Mouse (Mus musculus): Measurements from ENCODE around the gene Pbp2.

The Pbp2 gene

DNA sequence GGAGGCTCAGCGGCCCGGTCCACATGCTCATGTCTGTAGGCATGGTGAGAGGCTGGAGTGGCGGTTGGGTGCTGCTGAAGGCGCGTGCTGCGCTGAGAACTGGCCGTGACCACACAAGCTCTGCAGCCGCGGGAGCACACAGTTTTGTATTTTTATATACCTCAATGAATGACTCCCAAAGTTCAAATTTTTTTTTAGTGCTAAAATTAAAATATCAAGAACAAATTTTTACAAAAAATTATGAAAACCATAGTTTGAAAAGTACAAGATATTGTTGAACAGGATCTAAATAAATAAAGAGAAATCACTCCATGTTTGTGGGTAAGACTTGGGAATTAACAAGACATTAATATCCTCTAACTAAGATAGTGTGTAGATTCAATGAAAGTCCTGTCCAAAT, at the start of gene Pbp2:
Gene Pbp2 (minus strand): TSS at position 101 of the 400 bp plus-strand sequence.
- DNase-seq (ENCODE audit: low spot score in 2 of 2) = no peak

DNA sequence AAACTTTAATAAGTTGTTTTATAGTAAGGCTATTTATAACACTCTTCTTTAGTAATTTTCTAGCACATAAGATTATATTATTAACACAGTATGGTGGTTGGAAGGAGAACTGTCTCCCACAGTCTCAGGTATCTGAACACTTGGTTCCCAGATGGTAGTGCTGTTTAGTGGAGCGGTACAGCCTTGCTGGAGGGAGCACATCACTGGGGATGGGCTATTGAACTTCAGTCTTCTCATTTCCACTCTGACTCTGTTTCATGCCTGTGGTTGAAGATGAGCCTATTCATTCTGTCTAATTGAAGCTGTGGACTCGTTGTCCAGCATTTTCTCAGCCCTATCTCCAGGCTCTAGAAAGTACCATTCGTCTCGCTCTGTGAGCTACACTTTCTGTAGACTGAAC, 44.7 kb upstream of the Pbp2 start:
- DNase-seq (ENCODE audit: low spot score in 2 of 2) = no peak

DNA sequence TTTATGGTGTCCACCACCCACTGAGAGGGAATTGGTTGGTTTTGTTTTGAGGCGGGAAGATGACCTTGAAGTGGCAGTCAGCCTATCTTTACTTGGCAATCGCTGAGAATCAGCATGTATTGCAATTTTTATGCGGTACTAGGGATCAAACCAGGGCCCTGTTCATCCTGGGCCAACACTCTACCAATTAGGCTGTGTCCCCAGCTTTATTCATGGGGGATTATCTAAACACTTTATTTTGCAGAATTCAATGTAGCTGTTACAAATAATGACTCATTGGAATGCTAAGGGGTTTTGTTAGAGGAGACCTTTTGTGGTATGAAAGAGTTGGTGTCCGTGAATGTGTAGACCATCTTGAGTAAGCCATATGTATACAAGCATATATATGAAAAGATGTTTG, 42.3 kb upstream of the Pbp2 start:
- DNase-seq (ENCODE audit: low spot score in 2 of 2) = no peak

DNA sequence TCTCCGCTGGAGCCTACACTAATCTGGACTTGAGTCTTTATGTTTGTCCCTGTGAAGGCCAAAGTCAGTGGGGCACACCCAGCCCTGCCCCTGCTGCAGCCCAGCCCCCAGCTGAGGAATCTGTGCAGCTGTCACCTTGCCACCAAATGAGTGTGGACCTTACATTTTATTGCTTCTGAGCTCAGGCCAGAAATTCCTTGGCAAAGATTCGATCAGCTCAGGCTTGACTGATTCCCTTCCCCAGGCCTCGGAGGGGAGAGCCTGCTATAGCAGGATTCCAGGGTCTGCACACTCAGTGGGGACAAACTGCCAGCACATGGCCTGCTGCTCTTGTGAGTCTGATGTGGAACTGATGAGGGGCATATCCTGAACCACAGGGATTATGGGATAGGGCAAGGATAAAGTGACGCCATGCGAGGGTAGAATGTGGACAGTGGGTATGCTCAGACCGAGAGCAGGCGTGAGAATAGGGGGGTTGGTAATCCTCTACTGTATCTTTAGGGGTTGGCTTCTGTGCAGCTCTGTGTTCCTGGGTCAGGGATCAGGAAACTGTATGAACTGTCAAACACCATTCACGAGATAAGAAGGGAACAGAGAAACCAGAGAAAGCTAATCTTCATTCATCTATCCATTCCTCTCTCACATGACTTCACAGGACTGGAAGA, 41.6 kb upstream of the Pbp2 start:
- no peak for DNase-seq (ENCODE audit: low spot score in 2 of 2)

DNA sequence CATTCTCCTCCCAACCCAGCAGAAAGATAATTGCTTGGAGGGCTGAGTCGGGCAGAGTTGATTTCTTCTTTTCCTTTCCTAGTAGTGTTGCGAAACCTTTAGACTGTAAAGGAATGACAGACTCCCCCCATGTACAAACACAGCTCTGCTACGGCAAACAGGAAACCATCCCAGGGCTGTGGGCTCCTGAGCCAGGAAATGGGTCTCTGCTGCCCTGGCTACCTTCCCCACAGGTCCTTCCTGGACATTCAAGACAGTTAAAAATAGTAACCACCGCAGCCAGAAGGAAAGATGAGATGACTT, 30.8 kb upstream of the Pbp2 start:
- DNase-seq (ENCODE audit: low spot score in 2 of 2) = no peak

DNA sequence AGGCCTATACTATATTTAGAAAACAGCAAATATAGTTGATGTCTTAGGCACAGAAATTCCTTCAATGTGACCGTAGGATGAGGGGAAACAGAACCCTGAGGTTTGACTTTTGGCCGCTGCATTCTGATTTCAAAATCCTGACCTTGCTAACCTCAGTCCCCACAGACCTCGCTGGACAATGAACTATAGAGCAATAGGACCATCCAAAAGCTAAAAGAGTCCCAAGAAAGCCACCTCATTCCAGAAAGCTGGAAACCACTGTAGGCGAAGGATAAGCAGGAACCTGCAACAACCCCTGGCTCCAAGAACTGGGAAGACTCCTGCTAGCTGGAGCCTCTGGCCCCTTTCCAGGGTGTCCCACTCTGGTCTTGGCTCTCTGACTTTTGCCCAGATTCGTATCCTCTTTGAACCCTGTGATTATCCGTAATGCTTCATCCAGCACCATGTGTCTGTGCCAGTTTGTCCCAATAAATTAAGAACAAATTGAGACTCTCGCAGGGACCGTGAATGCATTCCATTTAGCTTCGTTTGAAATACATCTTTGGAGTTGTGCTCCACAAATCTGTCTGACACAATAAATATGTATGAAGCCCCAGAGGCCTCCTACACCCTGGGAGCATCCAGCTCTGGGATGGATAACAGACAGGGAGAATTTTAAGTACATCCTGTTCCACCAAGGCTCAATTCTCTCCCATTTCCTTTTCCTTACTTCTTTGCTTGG, 30.3 kb upstream of the Pbp2 start:
- no peak for DNase-seq (ENCODE audit: low spot score in 2 of 2)

DNA sequence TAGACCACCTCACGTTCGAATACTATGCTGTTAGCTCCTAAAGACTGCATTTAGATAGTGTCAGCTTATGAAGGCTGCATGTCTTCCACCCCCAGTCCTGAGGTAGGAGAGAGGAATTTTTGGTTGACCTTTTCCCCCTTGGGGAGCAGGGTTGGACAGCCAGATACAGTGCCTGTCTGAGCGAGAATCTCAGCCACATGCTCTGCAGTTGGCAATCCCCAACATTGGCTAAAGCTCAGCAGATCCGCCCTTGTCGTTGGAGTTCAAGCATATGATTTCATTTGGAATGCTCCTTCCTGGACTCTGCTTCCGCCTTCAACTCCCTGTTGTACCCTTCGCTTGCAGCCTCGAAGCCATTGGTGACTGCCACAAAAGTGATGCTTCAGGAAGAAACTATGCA, 26.2 kb upstream of the Pbp2 start:
- DNase-seq (ENCODE audit: low spot score in 2 of 2) = no peak

DNA sequence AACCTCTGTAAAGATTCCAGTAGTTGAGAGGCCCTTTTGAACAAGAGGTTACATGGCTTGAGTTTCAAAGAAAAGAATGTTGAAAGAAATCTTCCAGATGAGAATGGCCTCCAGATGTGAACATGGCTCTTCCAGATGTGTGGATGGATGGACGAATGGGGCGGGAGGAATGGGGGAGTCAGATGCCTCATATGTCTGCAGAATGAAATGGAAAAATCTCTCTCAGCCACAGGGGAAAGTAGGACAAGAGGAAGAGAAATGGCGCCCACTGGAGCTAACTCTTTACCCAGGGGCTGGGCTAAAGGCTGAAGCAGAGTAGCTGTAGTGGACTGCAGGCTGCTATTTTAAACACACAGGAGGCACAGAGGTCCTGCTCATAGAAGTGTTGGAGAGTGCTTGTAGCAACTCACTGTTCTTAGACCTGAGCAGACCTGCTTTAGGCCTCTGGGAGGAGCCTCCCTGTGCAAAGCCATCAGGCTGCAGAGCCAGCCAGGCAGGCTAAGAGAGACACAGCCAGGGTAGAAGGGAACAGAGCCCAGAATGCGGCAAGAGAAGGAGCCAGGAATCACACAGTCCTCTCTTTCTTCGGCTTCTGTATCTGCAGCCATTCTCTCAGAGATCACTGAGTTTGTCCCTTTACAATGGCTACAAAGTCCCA, 23.9 kb upstream of the Pbp2 start:
- no peak for DNase-seq (ENCODE audit: low spot score in 2 of 2)

DNA sequence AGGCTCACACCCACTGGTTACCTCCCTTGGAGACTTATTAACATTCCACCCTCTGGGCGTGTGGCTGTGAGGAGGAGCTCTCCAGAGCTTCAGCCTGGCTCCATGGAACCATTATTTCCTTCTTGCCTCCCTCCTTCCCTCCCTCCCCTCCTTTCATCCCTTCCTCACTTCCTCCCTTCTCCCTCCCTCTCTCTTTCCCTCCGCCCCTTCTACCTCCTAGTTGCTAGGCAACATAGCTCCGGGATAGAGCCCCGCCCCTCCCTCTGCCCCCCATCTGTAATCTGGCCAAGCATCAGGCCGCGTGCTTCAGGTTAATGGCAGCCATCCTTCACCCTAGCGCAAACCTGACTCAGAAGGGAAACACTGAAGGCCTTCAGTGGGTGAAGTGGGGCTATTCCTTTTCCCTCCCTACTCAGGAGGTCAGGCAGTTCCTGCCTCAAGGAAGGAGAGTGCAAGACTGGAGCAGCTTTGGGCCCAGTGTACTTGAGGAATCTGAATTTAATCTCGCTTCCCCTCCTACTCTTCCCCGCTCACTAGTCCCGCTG, 22.6 kb upstream of the Pbp2 start:
- DNase-seq (ENCODE audit: low spot score in 2 of 2) = no peak

DNA sequence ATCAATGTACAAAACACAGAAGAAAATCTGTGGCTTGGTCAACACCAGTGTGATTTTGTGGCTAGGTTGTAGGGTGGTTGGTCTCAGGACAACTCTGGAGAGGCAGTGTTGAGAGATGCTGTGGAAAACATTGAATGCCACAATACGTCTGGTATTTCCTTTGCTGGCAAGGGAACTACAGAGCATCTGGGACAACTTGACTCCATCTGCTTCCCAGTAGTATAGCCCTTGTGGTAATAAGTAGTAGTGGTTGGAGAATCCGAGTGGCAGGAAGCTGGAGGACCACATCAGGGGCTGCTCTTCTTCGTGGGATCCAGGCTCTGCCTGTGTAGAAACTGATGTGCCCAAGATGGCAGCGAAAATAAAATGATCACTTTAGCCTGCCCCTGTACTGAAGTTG, 21.7 kb upstream of the Pbp2 start:
- DNase-seq (ENCODE audit: low spot score in 2 of 2) = no peak

DNA sequence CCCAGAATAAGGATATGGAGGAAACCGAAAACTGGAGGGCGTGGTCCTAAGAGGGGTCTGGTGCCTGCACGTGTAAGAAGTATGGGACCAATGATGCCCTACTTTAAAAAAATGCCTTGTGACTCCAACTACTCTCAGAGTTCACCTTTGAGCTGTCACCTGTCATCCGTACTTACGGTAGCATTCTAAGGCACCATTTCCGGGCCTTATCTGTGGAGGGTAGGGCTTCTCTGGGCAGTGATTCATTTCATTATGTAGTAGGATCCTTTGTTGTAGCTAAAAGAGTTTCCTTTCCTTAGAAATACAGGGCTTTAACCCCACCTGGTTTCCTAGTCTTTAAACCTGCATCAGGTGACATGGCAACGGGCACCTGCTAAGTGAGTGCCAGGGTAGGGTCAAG, 16.6 kb upstream of the Pbp2 start:
- no peak for DNase-seq (ENCODE audit: low spot score in 2 of 2)

DNA sequence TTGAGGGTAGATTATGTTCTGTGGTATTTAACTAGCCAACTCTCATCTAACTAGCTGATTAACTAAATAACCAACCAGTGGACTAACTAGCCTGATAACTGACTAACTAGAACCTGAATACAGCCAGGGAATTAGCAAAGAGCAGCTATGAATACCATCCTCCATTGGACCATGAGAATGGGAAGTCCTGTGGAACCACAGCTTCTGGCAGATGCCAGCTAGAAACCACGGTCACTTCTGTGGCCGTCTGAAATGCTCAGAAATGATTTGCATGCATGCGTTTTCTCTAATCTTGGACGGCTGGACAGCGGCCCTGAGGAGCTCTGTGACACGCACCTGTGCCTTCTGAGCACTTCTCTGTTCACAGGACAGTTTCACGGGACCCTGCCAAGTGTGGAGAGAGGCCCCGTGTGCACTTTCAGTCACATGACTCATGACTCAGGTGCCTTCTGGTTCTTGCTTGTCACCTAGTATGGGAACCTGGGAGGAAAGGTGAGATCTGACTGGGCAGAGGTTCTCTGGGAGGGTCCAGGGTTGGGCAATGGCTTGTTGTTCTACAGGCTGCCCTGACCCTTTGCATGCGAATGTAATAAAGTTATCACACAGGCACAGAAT, 14.6 kb upstream of the Pbp2 start:
- DNase-seq (ENCODE audit: low spot score in 2 of 2) = no peak

DNA sequence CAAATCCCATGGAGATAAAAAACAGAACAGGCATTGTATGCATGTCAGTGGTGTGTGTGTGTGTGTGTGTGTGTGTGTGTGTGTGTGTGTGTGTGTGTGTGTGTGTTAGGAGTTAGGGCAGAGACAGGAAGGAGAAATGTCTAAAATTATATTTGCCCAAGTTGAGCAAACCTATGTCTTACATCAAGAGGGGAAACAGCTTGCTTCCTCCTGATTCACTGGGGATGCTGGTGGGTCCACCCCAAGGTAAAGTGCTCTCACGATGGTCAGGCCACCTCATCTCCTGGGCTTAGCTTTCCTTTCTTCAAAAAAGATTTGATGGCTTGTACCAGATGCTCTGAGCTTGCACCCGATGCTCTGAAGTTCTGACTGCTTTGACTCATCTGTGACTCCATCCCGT, 13.9 kb upstream of the Pbp2 start:
- no peak for DNase-seq (ENCODE audit: low spot score in 2 of 2)

DNA sequence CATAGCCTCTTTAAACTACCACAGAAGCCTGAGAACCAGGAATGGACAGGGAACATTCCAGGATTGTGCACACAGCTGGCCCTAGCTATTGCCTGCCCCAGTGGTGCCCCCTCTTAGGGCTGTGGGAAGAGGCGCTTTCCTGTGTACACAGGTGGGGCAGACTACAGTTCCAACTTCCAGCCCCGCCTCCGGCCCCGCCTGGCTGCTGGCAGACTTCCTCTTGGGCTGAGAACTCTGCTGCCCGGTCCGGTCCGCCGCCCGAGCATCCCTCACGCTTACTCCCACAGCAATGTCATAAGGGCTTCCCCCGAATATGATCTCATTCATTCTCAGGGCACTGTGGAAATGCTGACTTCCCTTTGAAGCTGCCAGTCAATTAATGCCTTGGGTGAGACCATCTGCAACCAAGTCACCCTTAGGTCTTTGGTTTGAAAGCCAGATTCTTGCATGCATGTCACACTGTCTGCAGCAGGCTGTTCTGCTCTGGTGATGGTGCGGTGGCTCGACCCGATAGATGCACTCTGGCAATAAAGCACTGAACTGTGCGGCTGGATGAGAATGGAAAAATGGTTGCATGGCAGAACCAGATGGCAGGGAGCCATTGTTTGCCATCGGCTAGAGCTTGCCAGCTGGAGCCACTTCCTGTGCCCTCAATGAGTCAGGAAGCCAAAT, 13.2 kb upstream of the Pbp2 start:
- DNase-seq (ENCODE audit: low spot score in 2 of 2) = no peak

DNA sequence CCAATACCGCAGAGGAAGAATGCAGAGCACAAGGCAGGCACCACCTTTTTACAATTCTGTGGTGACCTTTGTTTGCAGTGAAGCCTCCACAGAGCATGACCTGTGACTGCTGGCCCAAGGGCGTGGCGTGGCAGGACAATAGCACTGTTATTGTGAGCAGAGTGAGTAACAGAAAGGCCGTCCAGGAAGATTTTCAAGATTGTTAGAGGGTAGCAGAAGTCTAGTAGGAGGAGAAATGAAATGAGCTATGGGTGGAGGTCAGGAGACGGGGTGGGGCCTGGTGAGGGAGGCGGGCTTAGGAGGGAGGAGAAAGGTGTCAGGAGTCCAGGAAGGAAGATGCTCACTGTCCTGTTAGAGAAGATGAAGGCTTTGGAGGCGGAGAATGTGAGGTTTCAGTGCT, 12.5 kb upstream of the Pbp2 start:
- no peak for DNase-seq (ENCODE audit: low spot score in 2 of 2)

DNA sequence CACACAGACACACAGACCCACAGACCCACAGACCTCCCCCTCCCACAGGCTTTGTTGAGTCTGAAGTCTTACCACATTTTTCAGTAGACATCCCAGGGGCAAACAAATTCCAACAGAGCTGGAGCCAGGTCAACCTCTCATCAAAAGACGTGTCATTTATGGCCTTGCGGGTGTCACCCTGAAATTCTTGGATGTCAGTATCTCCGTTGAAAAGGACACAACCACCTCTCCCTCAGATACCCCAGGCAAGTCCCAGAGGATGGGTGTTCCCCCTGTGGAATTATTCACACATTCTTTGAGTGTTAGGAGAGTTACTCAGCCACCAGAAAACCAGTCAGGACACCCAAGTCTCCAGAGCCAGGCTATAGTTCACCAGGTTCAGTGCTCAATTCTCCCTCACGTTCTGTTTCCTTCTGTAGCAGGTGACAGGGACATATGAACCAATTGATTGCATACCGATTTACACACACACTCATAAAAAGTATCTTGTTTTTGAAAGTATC, 9.3 kb upstream of the Pbp2 start:
- DNase-seq (ENCODE audit: low spot score in 2 of 2) = no peak

DNA sequence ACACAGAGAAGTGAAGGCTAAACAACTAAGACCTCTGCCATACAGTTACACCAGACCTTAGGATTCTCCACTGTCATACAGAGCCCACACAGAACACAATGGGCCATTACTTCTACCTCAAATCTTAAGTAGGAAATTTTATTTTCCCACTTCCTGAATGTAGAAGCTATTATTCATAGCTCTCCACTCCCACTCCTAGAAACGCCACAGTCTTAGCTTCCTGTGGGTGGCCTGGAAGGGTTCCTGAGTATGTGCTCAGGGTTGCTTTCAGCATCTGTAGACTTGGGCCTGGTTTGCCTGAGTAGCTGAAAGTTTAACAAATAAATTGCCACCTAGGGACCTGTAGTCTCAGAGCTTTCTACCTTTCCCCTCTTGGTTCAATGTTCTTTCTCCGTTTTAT, 5.9 kb upstream of the Pbp2 start:
- DNase-seq (ENCODE audit: low spot score in 2 of 2) = no peak

DNA sequence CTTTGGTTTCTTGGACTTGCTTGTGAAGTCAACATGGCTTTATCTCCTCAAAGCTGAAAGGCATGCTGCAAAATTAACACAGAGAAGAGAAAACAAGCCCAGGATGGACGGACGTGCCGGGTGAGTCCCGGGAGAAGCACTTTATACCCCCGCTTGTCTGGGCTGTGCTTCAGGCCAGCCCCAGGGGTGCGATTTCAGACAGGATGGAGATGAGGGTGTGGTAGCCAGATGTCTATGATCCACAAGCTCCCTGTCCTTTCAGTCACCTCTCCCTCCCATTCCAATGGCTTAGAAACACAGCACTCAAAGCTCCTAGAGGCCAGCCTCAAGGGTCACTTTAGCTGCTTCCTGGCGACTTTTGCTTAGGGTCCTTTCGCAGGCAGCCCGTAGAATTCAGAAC, 3.8 kb upstream of the Pbp2 start:
- DNase-seq (ENCODE audit: low spot score in 2 of 2) = no peak

DNA sequence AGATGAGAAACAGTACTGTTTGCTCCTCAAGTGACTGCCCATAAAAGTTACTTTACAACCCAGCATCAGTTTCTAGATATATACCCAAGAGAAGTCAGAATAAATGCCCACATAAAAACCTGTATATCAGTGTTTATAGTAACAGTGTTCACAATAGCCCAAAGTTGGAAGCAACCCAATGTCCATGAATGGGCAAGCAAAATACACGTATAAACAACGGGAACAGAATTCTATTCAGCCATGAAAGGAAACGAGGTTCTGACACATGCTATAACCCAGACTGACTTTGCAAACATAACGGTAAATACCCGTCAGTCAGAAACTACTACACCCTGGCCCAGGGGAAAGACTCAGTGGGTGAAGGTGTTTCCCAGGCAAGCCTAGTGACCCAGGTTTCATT, 1.8 kb upstream of the Pbp2 start:
- no peak for DNase-seq (ENCODE audit: low spot score in 2 of 2)

DNA sequence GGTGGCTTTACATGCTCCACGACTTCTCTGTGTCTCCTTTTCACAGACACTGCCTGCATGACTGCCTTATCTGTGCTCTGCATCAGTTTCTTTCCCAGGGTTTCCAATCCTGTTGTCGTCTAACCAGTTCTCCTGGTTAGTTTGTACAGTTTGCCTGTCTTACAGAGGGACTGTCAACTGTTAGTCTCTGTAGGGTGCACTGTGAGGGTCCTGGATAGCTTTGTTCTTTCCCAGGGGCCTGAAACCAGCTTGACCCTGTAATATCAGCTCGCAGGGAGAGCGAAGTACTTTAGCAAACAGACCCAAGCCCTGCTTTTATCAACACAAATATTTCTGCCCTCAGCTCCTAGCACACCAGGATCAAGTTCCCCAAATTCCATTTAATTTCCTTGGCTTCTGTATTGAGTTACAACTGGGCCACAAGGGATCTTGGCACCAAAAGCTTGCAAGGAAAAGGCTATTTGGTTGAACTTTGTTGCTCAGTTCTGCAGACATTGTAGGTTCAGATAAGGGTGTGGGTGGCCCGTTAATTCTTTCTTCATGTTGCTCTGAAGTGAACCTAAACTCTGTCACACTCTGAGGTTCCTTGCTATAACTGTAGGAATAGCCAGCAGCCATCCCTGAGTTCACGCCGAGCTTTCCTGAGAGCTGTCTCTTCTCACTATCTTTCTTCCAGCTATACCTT, 5.5 kb downstream of the Pbp2 start:
- no peak for DNase-seq (ENCODE audit: low spot score in 2 of 2)

DNA sequence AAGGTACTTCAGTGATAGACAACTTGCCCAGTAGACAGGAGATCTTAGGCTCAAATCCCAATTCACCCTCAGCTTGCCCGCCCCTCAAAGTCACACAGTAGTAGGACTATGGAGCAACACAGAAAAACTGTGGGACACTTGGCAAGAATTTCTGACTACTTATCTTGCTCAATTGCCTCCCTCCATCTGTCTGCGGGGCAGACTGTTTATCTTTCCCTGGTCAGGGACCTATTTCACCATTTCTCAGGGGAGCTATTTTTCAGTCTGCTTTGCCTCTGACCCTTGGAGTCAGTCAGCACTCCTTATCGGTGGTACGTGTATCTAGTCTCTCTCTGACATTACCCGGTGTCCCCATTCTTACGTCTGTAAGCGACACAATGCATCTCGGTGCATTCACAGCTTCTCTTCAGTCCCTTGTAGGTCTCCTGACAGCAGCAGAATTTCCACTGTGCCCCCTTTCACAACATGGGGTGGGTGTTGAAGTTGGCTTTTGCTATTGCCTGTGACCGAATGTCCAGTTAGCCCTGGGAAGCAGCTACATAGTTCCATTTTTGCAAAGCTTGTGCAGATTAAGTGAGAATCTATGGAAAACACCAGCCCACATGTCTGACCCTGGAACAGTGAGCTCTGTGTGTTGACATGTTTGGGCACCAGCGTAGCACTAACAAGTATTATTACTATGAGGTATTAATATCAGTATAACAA, 7.6 kb downstream of the Pbp2 start:
- DNase-seq (ENCODE audit: low spot score in 2 of 2) = no peak
